Mouse (Mus musculus) thymus, adult 2 months (tissue): ENCODE results near the gene Tenm2.

ENCODE experiments used
- CTCF ChIP-seq: fragments of 200-500 bp; IDR thresholded peaks from 2 replicates; pipeline ENCODE4 v1.5.1; 2012; ENCODE audit warnings: mild to moderate bottlenecking, control low read depth, low read length, moderate library complexity, borderline replicate concordance; ENCODE audit not compliant: control insufficient read depth, poor library complexity, insufficient read depth; ENCODE audit errors: extremely low read depth
- POLR2A ChIP-seq: fragments of 200-500 bp; IDR thresholded peaks from 2 replicates; pipeline ENCODE4 v1.6.1; 2012; ENCODE audit warnings: mild to moderate bottlenecking, low read length, control low read depth, moderate library complexity; ENCODE audit not compliant: control insufficient read depth, poor library complexity, insufficient read depth; ENCODE audit errors: extremely low read depth

DNA sequence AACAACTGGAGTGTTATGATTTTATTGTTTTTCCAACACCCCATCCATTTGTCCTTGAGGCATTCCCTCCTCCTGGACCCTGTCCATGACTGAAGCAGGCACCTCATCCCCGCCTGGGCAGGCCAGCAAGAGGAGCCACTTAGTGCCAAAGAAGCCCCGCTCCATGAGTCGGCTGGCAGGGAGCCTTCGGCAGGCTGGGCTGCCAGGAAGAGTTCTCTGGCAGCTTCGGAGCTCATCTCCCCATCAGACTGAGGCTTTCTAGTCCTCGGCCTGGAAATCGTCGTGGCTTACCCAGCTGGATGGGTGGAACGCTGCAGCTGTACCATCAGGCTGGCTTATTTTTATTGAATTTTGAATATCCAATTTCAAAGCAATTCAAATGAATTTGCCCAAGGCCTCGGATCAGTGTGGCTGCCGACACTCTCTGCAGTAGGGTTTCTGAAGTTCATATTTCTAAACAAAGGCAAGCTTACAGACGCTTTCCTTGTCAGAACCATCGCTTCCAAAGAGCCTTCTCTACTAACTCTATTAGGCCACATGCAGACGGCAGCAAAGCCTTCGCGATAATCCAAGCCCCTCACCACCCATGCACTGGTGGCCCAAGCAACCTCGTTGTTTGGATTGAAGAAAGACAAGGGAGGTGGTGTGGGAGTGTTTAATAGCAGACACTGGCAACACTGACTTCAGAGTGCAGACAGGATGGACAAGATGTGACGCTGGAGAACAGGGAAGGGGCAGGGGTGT, 991.8 kb downstream of the Tenm2 start:
- TF ChIP-seq CTCF (no peak), POLR2A (no peak)
